Mouse (Mus musculus) forebrain, embryonic 16.5 days (tissue): ENCODE measurements around the gene 9830107B12Rik. TPM values are rescaled to one million over a fixed set of nuclear protein-coding genes. Genes with fewer than 3 reads are reported as not detected.
"Not testable (repeated sequence)": the region's sequence is repeated elsewhere in the genome, so short reads cannot be mapped to it uniquely, and the experiment has no call there.

Experiments used
- ATAC-seq: fragments of 200-750 bp; cut with Nextera tagmentation; 2 replicates; pipeline ENCODE4 v1.8.0; 2017; ENCODE audit warnings: mild to moderate bottlenecking, moderate library complexity
- H3K27ac ChIP-seq: fragments of 300-500 bp; sonication (generic); 2 replicates; pipeline ENCODE4 v1.5.1; 2014; ENCODE audit warnings: low read length, control low read depth
- H3K27me3 ChIP-seq: fragments of 300-500 bp; sonication (generic); replicated peaks from 2 replicates; pipeline ENCODE4 v1.6.1; 2014; ENCODE audit warnings: low read length; ENCODE audit not compliant: control insufficient read depth, insufficient read depth
- H3K36me3 ChIP-seq: fragments of 300-500 bp; sonication (generic); 2 replicates; pipeline ENCODE4 v1.6.1; 2014; ENCODE audit not compliant: control insufficient read depth, insufficient read depth
- H3K4me1 ChIP-seq: fragments of 300-500 bp; sonication (generic); replicated peaks from 2 replicates; pipeline ENCODE4 v1.6.1; 2014; ENCODE audit warnings: low read length; ENCODE audit not compliant: control insufficient read depth, insufficient read depth
- H3K4me2 ChIP-seq: fragments of 300-500 bp; sonication (generic); 2 replicates; pipeline ENCODE4 v1.6.1; 2014; ENCODE audit warnings: mild to moderate bottlenecking, low read length, control low read depth
- H3K4me3 ChIP-seq: fragments of 300-500 bp; sonication (generic); replicated peaks from 2 replicates; pipeline ENCODE4 v1.5.1; 2014; ENCODE audit warnings: mild to moderate bottlenecking, low read length, control low read depth
- H3K9ac ChIP-seq: fragments of 300-500 bp; sonication (generic); replicated peaks from 2 replicates; pipeline ENCODE4 v1.6.1; 2014; ENCODE audit warnings: low read depth, low read length, control low read depth
- H3K9me3 ChIP-seq: fragments of 300-500 bp; sonication (generic); 2 replicates; pipeline ENCODE4 v1.6.1; 2016; ENCODE audit warnings: low read length; ENCODE audit not compliant: control insufficient read depth
- WGBS: fragments of 180-500 bp; shearing (Covaris S2); extraction: QIAGEN DNeasy Blood & Tissue Kit; methylation state at CpG from one replicate; pipeline ENCODE4 v1.1.7; 2014; 5-methylcytosine and 5-hydroxymethylcytosine counted together
- polyA plus RNA-seq: library from polyadenylated mRNA; unstranded; fragments of >200 nt; fragmentation: Nextera tagmentation; extraction: Ambion mirVana; gene quantifications from 2 replicates; pipeline ENCODE4 v1.2.1, GENCODE M21; 2015

Gene 9830107B12Rik
- not detected in 2 replicates for polyA plus RNA-seq

DNA sequence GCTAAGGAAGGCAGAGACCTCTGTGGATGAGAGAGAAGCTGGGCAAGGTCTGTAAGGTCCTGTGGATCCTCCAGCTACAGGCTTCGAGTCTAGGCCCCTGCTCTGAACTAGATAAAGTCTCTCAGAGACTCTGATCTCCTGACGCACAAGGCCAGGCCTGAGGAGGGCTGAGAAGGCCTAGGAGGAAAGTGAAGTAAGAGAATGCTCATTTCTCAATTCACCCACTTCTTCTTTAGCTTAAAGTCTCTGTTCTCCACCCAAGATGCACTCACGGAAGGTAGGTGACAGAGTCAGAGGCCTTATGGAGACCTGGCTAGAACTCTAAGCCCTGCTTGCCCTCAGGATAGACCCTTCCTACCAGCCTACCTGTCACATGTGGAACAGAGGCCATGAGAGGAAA is at the start of gene 9830107B12Rik:
Gene 9830107B12Rik (minus strand): TSS at position 149 of the 400 bp plus-strand sequence.
- Histone ChIP-seq H3K9ac (no peak within 1 kb of the TSS), H3K27ac (no peak within 1 kb of the TSS), H3K27me3 (no peaks in the 10 kb centered on the region), H3K9me3 (no peaks in the 10 kb centered on the region), H3K36me3 (no peaks in the 10 kb centered on the region), H3K4me2 (no peak within 1 kb of the TSS), H3K4me3 (no peak within 1 kb of the TSS), H3K4me1 (no peaks in the 10 kb centered on the region)
- WGBS = 74% methylated on average over 3 of the region's 3 CpGs
- ATAC-seq = no peak

- no peak for ATAC-seq
- H3K27me3 ChIP-seq = no peaks in the 10 kb centered on the region
- no peak overlapping the region for H3K4me3 ChIP-seq
- H3K4me1 ChIP-seq = no peaks in the 10 kb centered on the region
- H3K27ac ChIP-seq = no peak overlapping the region
- H3K36me3 ChIP-seq = no peaks in the 10 kb centered on the region
- H3K9me3 ChIP-seq = no peaks in the 10 kb centered on the region
- H3K4me2 ChIP-seq = no peak overlapping the region
- H3K9ac ChIP-seq = no peak overlapping the region
- 86% methylated on average over 2 of the region's 2 CpGs for WGBS
Observed at GRCm38 (mm10) chr17:48192366-48192765, 46.3 kb upstream of the 9830107B12Rik start.

GRCm38 (mm10) chr17:48185252-48185651 is 39.2 kb upstream of the 9830107B12Rik start:
- Histone ChIP-seq H3K4me1 (no peaks in the 10 kb centered on the region), H3K4me3 (no peak overlapping the region), H3K36me3 (no peaks in the 10 kb centered on the region), H3K9ac (no peak overlapping the region), H3K4me2 (no peak overlapping the region), H3K27ac (no peak overlapping the region), H3K27me3 (no peaks in the 10 kb centered on the region), H3K9me3 (no peaks in the 10 kb centered on the region)
- no peak for ATAC-seq
- 84% methylated on average over 5 of the region's 5 CpGs for WGBS

DNA sequence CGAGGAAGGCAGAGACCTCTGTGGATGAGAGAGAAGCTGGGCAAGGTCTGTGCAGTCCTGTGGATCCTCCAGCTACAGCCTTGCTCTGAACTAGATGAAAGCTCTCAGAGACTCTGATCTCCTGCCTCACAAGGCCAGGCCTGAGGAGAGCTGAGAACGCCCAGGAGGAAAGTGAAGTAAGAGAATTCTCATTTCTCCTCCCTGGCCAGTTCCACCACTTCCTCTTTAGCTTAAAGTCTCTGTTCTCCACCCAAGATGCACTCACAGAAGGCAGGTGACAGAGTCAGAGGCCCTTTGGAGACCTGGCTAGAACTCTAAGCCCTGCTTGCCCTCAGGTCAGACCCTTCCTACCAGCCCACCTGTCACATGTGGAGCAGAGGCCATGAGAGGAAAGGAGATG is 21.0 kb upstream of the 9830107B12Rik start, which contains the start of gene A530064D06Rik:
Gene A530064D06Rik (minus strand): TSS at position 173 of the 400 bp plus-strand sequence.
- H3K4me1 ChIP-seq, H3K9ac ChIP-seq, H3K27ac ChIP-seq, ATAC-seq, H3K4me2 ChIP-seq, H3K4me3 ChIP-seq, H3K27me3 ChIP-seq, H3K36me3 ChIP-seq, H3K9me3 ChIP-seq: not testable (repeated sequence)
- WGBS = 89% methylated on average over 2 of the region's 2 CpGs

DNA sequence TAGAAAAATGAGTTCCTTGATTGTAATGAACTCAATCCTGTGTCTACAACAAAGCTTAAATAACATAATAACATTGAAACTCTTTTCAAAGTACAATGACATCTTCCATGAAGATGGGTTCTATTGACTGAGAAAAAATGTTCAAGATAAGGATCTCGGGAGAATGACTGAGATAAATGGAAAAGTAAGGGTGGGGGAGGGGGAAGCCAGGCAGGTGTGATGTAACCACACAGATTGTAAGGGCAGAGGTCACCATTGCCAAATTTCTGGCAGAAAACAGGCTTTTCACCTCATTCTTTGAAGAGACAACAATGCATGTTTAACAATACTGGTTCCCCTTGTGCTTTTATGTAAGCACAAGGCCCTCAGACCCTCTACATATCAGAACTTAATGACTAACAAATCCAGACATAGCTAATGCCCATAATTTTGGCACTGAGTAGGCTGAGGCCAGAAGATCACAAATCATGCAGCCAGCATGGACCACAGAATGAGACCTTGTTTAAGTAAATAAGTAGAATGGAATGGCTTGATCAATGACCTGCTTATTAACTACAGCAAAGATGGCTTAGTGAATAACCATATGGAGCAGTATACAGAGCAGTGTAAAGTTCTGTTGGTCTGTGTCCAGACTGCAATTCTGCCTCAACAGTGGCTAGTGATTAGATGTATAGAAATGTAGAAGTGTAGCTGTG is 11.5 kb upstream of the 9830107B12Rik start:
- Histone ChIP-seq H3K4me3 (no peak overlapping the region), H3K9me3 (peaks cover 5% of the 10 kb centered on the region; the same call in 1 of the 2 replicates), H3K4me2 (no peak overlapping the region), H3K27me3 (no peaks in the 10 kb centered on the region), H3K36me3 (no peaks in the 10 kb centered on the region), H3K9ac (no peak overlapping the region), H3K4me1 (no peaks in the 10 kb centered on the region), H3K27ac (no peak overlapping the region)
- no peak for ATAC-seq
- 57% methylated on average over 1 of the region's 1 CpGs for WGBS

DNA sequence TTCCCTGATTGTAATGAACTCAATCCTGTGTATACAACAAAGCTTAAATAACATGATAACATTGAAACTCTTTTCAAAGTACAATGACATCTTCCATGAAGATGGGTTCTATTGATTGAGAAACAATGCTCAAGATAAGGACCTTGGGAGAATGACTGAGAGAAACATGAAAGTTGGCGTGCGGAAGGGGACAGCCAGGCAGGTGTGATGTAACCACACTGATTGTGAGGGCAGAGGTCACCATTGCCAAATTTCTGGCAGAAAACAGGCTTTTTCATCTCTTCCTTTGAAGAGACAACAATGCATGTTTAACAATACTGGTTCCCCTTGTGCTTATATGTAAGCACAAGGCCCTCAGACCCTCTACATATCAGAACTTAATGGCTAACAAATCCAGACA is 13.3 kb downstream of the 9830107B12Rik start:
- H3K27me3 ChIP-seq = no peaks in the 10 kb centered on the region
- H3K36me3 ChIP-seq = no peaks in the 10 kb centered on the region
- H3K4me1 ChIP-seq = no peaks in the 10 kb centered on the region
- no peak for ATAC-seq
- no peak overlapping the region for H3K27ac ChIP-seq
- WGBS = 94% methylated on average over 2 of the region's 2 CpGs
- H3K4me3 ChIP-seq = no peak overlapping the region
- H3K9me3 ChIP-seq = no peaks in the 10 kb centered on the region
- H3K9ac ChIP-seq = no peak overlapping the region
- H3K4me2 ChIP-seq = no peak overlapping the region

- H3K27ac ChIP-seq = no peak overlapping the region
- no peaks in the 10 kb centered on the region for H3K9me3 ChIP-seq
- H3K36me3 ChIP-seq = no peaks in the 10 kb centered on the region
- H3K4me2 ChIP-seq = no peak overlapping the region
- no peak overlapping the region for H3K9ac ChIP-seq
- no peaks in the 10 kb centered on the region for H3K27me3 ChIP-seq
- ATAC-seq = no peak
- WGBS = 92% methylated on average over 20 of the region's 20 CpGs
- no peak overlapping the region for H3K4me3 ChIP-seq
- no peaks in the 10 kb centered on the region for H3K4me1 ChIP-seq
Observed at GRCm38 (mm10) chr17:48120456-48120855, 25.6 kb downstream of the 9830107B12Rik start.

DNA sequence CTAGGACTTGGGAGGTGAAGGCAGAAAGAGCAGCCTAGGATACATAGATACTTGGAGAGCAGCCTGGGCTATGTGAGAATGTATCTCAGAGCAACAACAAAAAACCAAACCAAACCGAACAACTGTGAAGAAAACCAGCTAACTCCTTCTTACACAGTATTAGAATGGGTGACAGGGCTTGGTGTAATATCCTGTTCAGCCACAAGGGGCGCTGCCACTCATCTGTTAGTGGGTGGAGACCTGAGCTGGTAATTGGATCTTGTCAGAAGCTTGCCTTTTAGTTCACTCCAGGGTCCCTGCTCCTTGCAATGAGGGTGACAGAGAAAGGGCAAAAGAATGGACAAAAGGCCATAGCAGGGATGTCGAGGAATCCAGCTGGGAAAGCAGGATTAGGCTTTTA is 26.4 kb downstream of the 9830107B12Rik start:
- Histone ChIP-seq H3K4me3 (no peak overlapping the region), H3K4me2 (no peak overlapping the region), H3K27ac (no peak overlapping the region), H3K36me3 (no peaks in the 10 kb centered on the region), H3K27me3 (no peaks in the 10 kb centered on the region), H3K4me1 (no peaks in the 10 kb centered on the region), H3K9ac (no peak overlapping the region), H3K9me3 (no peaks in the 10 kb centered on the region)
- 17% methylated on average over 3 of the region's 3 CpGs for WGBS
- ATAC-seq = peak; percentile 45; the same call in 1 of the 2 replicates

DNA sequence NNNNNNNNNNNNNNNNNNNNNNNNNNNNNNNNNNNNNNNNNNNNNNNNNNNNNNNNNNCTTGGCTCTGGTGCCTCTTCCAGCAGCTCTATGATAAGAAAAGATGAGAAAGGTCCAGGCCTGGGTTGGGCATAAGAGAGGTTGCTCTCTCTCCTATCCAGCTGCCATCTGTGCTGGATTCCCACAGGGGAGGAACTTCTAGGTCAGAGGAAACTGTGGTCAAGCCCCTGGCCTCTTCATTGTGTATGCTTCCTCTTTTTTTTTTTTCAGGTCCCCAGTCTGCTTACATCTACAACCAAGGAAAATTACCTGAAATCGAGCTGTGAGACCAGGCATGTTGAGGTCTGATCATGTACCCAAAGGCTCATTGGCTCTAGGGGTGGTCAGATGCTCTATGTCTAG is 27.5 kb downstream of the 9830107B12Rik start:
- Histone ChIP-seq H3K9ac (no peak overlapping the region), H3K4me2 (no peak overlapping the region), H3K36me3 (no peaks in the 10 kb centered on the region), H3K4me1 (no peaks in the 10 kb centered on the region), H3K27me3 (no peaks in the 10 kb centered on the region), H3K27ac (no peak overlapping the region), H3K9me3 (no peaks in the 10 kb centered on the region), H3K4me3 (no peak overlapping the region)
- 94% methylated on average over 1 of the region's 1 CpGs for WGBS
- no peak for ATAC-seq
